Mouse (Mus musculus): Measurements from ENCODE around the gene Ankrd12. TPM values are rescaled to one million over a fixed set of nuclear protein-coding genes. Genes with fewer than 3 reads are reported as not detected.

Gene Ankrd12
- polyA plus RNA-seq (2012; rRNA removed): 2.7 and 3.2 TPM in 2 replicates

GRCm38 (mm10) chr17:66076934-66077333 is at the start of gene Ankrd12:
Ankrd12 (minus strand) TSS chr17:66077089.

GRCm38 (mm10) chr17:66123066-66123815 is 46.4 kb upstream of the Ankrd12 start, which contains the start of gene Ddx11:
Ddx11 (plus strand) TSS chr17:66123520.

GRCm38 (mm10) chr17:66111402-66111959 is 34.6 kb upstream of the Ankrd12 start, which contains the start of gene Washc1:
Washc1 (plus strand) TSS chr17:66111545.

DNA sequence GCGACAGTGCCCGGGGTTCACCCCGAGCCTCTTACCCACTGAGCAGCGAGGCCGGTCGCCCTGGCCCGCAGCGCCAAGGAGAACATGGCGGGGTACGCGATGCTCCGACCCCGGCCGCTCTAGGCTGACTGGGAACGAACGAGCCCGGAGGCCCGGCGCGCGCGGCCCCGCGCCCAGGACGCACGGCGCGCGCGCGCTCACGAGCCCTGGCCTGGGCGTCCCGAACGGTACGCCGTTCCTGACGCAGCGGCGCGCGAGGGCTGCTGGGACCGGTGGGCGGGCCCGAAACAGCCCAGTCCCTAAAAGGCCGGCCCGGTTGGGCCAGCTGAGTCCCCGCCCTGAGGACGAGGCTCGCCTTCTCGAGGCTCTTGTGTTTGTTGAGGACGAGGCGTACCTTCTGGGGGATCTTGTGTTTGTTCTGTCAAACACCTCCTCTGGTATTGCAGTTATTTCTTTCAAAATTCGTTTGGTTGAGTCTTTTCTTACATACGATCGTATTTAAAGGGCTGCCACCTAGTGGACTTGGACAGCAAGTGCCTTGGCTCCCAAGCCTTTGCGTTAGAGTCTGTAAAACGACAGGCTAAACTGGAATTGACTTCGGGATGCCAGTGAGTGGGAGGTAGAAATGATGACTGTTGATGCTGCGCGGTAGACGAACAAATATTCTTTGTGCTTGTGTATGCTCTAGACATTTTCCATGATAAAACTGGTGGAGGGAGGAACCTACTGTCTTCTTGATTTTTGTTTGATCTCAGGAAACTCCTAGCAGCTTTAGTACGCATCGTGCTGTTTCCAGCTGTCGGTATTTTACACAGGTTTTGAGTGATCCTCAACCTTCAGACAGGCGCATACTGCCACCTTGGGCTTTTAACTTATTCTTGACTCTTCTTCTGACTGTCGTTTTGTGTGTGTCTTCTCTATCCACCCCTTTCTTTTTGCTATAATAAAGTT is 24.8 kb upstream of the Ankrd12 start, which contains the start of gene Ndufv2:
Ndufv2 (minus strand) TSS at position 180 of the 951 bp plus-strand sequence.

GRCm38 (mm10) chr17:65950622-65951404 is 126.1 kb downstream of the Ankrd12 start, which contains the start of gene Twsg1:
Twsg1 (minus strand) TSS chr17:65951226.

Other genes with a start within 250 kb of the Ankrd12 start
- 11.1 and 13.8 TPM in 2 replicates for gene Ralbp1, start 191.3 kb downstream of the Ankrd12 start, polyA plus RNA-seq (2012; rRNA removed)
- 12.2 and 12.8 TPM in 2 replicates for gene Twsg1, start 125.9 kb downstream of the Ankrd12 start, polyA plus RNA-seq (2012; rRNA removed)
- 75.2 and 75.7 TPM in 2 replicates for gene Ndufv2, start 24.5 kb upstream of the Ankrd12 start, polyA plus RNA-seq (2012; rRNA removed)
- 12.2 and 13.2 TPM in 2 replicates for gene Washc1, start 34.5 kb upstream of the Ankrd12 start, polyA plus RNA-seq (2012; rRNA removed)
- 3.8 and 4.6 TPM in 2 replicates for gene Ddx11, start 46.4 kb upstream of the Ankrd12 start, polyA plus RNA-seq (2012; rRNA removed)